Mouse (Mus musculus) cerebellum, adult (tissue): ENCODE data around the gene Mturn.
A peak's percentile ranks its signal among the peaks of the same experiment; 100 is the strongest.

ENCODE experiments used
- ATAC-seq: cut with Nextera tagmentation; 2 replicates; pipeline ENCODE4 v1.9.2; 2017; ENCODE audit warnings: mild to moderate bottlenecking, moderate library complexity, mixed read lengths; ENCODE audit not compliant: insufficient number of reproducible peaks, low FRiP score, low TSS enrichment

Mturn gene

DNA sequence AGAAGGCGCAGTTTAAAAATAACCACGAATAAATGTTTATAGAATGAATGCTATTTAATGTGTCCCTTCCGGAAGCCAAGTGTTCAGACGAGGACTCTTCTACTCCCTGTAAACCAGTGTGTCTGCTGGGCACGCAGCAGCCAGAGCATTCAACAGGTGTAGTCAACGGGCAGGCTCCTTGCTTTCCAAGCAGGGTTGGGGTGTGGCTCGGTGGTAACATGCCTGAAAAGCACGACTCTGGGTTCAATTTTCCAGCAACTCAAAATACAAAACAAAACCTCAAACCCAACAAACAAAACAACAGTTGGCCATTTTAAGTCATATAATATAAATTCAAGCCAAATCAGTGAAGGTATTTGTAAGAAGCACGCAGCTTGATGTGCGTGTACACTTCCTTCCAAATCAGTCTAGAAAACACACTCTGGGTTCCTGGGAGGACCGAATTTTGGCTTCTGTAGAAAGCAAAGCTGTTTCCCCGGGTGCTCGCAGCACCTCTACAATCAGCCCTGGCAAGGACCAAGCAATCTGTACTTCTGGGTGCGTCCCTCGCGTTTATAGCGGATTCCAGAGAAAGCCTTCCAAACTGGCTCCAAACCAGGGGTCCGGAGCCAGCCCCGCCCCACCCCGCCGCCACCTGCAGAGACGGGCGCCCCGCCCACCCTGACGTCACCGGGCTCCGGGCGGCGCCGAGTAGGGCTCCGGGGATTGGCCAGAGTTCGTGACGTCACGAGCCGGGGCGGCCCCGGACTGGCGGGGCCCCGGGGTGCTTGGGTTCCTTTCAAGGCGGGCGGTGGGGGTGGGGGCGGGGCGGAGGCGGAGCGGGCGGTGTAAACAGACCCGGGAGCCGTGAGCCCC lies at the start of gene Mturn:
TSS of gene Mturn (plus strand) at position 734 of the 855 bp plus-strand sequence.
- peak; percentile 62 for ATAC-seq

DNA sequence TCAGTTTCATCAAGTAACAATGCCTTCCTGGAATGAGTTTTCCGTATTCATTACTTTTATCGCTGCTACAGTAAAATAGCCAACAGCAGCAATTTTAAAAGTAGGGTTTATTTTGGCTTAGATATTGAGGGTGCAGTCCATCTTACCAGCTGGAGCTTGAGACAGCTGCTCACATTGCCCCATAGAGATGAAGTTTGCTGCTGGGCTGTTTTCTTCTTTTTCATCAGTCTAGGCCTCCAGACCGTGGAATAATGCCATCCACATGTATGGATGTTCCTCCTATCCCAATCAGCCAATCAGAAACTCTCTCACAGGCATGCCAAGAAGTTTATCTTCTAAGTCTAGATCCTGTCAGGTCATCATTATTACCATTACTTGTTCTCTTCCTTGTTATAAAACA lies 41.5 kb upstream of the Mturn start:
- no peak for ATAC-seq

DNA sequence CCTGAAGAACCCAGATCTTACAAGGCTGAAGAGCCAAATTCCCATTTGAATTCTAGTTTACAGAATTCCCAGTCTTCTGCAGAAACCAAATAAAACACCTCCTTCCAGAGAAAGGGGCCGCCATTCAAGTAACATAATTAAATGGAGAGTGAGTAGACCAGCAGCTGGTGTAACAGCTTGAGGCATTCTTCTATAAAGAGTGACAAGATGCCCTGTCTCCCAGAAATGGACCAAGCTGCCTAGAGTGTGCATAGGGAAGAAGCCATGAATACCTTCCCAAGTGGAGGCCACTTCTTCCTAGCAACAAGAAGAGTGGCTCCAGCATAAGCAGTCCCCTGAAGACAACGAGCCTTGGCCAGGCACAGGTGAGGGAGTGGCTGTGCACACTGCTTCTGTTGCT lies 39.5 kb upstream of the Mturn start:
- ATAC-seq = no peak

DNA sequence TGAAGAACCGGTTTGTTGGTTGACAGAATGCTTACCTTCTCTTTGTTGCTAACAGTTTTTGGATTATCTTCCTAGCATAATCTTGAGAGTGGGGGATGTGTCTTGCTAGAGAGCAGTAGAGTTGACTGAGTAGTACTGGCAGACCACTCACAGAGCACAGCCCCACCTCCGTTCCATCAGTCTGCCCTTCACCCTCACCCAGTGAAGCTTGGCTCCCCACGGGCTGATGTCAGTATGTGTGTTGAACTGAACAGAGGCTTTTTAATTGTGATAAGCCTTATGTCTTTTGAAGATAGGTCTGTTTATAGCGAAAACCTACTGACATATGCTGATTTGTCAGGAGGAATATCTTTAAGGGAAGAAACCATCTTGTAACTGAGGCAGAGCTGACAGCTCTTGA lies 38.2 kb upstream of the Mturn start:
- ATAC-seq = no peak

DNA sequence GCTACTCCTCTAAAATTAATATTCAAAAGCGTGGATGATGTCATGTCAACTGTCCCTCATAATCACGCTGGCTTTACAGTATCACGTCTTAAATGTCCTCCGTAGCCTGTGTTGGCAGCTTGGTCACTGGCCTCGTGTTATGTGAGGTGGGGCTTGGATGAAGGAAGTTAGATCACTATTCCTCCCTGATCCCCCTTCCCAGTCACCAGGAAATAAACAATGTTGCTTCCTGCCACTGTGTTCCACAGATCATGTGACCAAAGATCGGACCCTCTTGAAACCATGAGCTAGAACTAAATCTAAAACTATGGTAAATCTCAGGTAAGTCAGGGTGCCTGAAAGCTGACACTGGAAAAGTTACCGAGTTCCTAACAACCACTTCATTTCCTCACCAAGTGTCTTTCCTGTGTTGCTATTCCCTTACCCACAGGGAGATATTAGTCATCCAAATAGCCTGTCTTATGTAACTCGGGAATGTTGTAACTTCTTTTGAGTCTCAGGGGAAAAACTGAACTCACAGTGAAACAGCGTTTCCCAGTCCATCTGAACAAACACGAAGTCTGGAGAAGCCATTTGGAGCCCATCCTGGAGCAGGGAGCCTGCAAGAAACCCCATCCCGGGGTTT lies 25.8 kb upstream of the Mturn start:
- no peak for ATAC-seq

DNA sequence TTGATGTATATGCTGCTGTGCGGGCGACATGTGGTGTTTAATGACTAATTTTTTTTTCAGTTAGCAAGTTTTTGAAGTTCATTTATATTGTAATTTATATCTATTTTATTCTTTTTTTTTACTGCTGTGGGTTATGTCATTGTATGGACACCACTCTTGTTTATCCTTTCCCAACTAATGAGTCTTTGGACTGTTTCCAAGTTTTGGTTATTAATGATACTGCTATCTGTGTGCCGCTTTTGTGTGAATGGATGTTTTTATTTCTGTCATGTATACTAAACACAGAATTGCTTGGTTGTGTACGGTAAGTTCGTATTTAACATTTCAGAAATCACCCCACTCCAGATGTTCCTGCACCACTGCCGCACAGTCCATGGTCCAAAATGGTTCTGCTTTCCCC lies 23.6 kb upstream of the Mturn start:
- no peak for ATAC-seq

DNA sequence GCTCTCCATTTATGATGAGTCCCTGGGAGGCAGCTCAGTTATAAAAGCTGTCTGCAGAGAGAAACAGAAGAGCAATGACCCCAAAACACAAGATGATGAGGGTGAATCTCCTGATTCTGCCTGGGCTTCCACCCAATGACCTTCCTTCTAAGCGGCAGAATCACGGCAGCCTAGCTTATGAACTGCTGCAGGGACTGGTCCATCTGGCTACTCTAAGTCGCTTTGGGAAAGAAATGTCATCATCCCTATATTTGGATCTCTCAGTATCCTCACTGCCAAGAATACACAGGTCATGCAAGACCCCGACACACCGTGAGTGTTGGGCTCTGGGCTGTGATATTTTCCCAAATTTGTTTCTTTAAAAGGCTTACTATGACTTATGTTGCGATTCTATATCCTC lies 11.6 kb upstream of the Mturn start:
- ATAC-seq = peak; percentile 64

DNA sequence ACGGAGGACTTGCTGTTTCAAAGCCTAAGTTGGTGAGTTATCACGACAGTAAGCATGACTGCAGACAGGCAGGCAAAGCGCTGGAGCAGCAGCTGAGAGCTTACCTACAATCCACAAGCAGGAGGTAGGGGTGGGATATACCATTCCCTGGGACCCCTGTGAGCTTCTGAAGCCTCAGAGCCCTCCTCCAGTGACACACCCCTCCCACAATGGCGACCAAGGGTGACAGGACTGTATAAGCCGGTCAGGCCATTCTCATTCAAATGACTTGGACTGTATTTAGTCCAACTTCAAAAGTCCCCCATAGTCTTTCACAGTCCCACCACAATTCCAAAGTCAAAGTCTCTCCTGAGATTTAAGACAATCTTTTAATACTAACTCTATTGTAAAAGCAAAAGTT lies 8.5 kb upstream of the Mturn start:
- ATAC-seq = no peak

DNA sequence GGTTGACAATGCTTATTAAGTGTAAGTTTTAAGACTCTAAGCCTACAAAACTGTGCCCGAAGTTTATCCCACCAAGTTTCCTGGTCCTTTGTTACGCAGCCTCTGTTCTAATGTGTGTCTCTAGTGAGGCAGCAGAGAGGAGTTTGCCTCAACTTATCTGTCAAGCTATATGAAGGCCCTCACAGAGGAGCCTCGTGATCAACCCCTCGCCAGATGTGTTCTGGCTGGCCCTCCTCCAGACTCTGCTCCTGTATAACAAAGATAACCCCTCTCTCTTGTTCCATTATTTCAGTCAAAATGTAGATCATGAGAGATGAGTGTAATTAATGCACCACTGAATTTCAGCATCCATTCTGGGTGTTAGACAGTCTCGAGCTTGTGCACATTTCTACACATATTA lies 1.7 kb upstream of the Mturn start:
- ATAC-seq = no peak

DNA sequence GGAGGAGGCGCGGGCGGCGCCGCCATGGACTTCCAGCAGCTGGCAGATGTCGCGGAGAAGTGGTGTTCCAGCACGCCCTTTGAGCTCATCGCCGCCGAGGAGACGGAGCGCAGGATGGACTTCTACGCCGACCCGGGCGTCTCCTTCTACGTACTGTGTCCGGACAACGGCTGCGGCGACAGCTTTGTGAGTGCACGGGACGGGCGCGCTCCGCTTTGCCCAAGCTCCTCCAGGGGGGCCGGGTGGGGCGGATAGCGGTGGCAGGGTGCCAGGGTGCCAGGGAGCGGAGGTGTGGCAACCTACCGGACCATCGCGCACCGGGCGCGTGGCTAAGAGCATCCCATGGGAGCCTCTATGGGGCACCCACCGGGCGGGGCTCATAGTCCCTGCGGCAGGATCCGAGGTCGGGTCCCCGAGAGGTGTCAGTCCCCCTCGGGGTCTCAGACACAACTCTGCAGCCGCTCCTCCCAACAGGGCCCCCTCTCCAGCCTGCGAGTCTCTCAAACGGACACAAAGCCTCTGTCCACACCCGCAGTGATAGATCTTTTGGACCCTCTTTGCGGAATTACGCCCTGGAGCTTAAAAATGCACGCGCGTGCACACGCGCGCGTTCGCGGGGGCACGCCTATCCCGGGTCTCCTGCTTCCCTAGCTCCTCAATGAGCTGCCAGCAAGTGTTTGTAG lies 463 bp downstream of the Mturn start:
- peak; percentile 63 for ATAC-seq

DNA sequence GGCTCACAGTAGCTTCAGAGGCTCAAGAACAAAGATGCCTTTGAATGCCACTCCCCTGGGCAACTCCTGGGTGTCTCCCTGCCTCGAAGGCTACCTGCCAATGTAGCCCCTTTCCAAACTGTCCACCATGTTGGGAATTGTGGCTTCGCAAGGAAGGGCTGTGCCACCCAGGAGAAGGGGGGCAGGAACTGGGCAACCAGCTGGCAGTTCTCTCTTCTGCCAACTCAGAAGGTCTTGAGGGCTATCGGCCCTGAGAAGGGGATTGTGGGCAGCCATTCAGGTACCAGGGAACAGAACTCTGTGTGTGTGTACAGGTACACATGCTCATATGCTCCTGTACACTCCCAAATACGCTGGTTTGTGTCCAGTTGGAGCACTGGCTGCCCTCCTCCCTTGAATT lies 2.7 kb downstream of the Mturn start:
- ATAC-seq = no peak

DNA sequence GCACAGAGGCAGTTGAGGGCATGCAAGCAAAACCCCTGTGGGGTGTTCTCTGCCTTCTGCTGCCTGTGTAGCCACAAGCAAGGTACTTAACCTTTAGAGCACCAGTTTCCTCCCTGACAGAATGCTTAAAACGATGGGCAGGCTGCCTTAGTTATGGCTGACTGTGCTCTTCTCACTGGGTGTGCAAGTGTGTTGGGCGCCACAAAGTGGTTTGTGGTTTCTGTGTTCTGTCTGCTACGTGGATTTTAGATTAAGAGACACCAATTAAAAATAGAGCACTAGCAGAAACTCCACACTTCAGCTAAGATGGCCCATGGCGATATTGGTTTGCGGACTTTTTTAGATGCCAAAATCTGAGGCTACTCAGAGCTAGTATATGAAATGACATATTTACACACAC lies 3.7 kb downstream of the Mturn start:
- no peak for ATAC-seq

DNA sequence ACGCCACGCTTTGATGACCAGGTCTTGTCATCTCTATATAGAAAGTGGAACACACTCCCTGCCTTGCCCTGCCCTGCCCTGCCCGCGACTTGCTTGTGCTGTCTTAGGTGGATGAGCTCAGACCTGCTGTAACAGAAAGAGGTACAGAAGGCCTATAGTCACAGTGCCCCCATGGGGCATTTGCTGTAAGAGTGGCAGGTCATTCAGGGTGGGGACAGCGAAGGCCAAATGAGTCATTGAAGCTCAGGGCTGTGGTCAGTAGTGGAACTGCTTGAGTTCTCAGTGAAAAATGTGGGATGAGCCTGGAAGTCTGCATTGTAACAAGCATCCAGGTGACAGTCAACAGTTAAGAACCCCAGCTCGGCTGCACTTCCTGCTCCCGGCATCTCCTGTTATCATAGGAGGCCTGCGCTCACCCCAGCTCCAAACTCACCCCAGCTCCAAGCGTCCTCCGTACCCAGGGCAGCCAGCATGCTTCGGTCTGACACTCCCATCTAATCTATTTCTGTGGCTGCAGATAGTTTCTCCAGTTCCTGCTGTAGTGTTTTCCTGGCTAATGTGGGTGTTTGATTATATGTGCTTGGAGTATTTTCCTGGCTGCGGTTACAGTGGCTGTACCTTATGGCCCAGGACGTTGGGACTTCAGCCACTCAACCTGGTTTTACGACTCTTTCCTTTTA lies 4.4 kb downstream of the Mturn start:
- ATAC-seq = no peak

DNA sequence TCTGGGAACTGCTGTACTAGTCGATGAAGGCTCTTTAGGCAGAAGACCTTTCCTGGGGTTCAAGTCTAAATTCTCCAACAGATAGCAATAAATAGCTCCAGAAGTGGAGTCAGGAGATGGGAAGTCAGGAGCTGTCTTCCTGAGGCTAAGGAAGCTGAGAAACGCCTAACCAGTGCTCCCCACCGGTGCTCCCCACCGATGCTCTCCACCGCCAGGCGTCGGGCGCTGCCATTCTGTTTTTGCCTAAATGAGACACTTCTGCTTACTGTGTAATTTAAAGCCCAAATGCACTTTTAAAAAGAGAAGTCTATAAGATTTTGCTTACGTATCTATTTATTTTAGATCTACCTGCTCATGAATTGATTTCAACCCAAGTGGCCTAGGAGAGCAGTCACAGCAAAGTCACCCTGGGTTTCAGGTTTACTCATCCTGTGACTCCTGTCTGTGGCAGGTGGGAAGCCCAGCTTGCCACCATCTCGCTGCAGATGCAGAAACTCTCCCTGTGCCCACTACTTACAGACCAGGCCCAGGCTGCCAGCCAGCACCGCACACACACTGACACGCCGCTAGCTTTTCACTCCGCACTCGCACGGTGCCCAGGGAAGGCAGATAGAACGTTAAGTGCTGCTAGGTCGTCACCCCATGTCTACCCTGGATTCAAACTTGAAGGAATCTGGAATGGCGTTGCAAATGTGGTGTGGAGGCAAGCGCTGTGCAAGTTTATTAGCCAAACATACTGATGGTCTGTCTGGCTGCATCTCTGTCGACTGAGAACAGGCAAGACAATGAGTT lies 5.7 kb downstream of the Mturn start:
- ATAC-seq = no peak

DNA sequence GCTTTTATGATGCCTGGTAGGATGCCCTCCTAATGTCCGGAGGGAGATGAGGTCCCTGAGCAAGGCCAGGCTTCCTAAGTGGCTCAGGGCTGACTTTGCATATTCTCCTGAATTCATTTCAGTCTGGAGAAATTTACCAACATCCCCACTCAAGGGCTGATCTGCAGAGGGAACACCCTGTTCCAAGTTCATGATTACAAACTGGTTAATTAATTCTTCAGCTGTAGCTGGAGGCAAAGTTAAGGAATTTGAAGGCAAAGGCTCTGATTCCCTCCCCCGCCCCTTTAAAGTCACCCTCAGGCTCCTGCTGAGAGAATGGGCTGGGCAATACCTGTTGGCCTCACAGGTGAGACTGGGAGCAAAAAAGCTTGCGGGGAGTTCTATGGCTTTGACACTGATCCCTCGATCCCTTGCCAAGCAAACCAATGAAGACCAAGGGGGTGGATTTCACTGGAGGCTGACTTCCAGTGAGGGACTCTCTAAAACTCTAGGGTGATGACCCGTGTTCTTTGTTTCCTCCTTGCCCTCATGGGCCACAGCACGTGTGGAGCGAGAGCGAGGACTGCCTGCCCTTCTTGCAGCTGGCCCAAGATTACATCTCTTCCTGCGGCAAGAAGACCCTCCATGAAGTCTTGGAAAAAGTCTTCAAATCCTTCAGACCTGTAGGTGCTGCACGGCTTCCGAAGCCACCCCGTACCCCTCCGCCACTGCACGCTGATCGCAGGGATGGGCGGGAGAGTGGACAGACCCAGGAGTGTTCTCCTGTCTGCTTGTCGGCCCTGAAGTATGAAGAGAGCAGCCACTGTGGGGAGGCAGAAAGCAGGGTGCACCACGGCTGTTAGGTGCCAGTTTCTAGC lies 7.3 kb downstream of the Mturn start:
- no peak for ATAC-seq

DNA sequence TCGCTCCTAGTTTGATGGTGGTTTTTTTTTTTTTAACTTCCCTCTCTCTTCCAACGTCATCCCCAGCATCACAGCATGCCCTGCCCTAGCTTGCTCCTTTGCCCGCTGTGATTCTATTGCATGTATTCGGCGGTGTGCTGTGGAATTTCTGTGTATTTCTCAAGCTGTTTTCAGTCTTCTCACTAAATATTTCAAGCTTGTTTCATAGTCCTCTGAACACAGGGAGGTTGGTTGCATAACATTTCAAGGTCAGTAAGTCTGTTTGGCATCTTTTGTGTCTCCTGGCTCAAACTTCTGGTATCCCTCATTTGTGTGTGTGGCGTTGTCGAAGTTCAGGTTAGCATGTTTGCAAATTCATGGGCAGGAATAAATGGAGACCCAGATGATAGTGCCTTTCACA lies 8.3 kb downstream of the Mturn start:
- ATAC-seq = no peak

DNA sequence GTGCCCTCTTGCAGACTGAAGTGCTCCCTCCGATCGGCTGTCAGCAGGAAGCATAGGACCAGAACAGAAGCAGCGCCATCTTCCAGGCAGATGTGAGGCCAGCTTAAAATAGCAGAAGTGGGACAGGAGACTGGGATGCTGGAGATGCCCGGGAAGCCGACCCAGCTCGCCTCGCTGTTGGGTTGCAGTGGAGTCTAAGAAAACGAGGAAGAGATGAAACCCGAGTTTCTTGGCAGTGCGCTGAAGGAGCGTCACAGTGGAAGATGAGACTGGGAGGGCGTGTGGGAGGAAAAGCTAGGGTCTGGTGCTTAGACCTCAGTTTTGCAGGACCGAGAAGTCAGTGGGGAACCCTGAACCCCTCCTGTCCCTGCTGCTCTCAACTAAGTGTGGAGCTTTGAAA lies 9.4 kb downstream of the Mturn start:
- ATAC-seq = no peak

DNA sequence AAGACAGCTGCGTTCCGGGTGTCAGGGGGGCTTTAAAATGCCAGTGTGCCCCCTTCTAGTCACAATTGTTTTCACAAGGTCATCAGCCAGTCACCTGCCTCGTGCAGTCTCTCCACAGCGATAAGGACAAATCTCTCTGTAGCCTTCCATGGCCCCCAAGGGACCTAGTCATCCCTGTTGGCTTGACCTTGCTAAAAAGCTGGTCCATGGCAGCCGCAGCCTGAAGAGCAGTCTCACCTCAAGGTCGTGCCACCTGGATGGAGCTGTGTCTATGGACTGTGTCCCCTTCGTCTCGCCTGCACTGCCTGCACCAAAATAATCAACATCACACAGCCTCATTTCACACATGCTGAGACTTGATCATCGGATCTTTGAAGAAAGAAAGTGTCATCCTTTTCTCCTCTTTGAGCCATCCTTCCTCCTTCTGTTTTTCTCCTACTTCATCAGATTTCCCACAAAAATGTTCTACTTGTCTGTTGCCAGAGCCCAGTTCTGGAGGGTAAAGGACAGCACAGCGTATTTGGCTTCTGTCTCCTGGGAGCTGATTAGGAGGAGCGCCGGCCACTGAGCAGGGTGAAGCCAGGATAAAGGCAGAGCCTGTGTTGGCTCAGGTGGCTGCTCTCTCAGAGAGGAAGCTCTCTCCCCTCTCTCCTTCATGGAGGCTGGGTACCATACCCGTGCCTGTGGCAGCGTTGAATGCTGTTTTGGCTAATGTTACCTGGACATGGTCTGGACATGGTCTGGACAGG lies 10.1 kb downstream of the Mturn start:
- no peak for ATAC-seq

DNA sequence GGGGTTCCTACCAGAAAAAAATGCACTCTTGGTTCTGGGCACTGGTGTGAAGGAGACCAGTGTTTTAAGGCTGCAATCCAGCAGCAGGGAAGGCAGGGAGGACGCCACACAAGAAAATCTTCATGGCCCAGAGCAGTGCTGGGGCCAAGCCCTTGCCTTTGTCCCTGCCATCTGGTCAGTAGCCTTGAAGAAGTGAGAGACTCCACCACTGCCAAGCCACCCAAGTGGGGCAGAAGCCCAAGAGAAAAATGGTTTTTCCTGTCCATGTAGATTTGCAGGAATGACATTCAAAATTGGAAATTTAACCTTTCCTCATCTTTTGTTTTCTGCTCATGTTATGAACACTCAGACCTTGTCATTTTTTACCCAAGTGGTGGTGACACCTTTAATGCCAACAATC lies 10.8 kb downstream of the Mturn start:
- no peak for ATAC-seq
